Mouse (Mus musculus) adrenal gland, postnatal 25 days (tissue): ENCODE data around the gene Pafah1b1. TPM values are rescaled to one million over a fixed set of nuclear protein-coding genes. Genes with fewer than 3 reads are reported as not detected.

Experiments
- DNase-seq: peaks from one replicate; pipeline ENCODE4 v3.0.0; 2021; ENCODE audit warnings: mixed read lengths
- total RNA-seq: library from RNA; stranded (reverse); gene quantifications from 2 replicates; pipeline ENCODE4 v1.2.3, GENCODE M21; 2021

Gene Pafah1b1
- total RNA-seq, 1 experiment from 2014 or later = 192 TPM

DNA sequence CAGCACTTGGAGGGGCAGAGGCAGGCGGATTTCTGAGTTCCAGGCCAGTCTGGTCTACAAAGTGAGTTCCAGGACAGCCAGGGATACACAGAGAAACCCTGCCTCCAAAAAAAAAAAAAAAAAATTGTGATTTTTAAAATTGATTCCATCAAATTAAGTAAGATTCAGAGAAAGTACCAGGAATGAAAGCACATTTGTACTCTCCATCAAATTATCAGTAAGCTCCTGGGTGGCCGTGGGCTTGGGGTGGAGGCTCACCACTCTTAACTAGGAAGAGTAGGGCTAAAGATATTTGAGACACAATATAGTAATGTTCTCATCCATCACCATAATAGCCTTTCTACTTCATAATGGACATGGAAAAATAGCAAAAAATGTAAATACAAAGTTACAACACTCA lies 3.3 kb downstream of the Pafah1b1 start:
- DNase-seq = no peak

DNA sequence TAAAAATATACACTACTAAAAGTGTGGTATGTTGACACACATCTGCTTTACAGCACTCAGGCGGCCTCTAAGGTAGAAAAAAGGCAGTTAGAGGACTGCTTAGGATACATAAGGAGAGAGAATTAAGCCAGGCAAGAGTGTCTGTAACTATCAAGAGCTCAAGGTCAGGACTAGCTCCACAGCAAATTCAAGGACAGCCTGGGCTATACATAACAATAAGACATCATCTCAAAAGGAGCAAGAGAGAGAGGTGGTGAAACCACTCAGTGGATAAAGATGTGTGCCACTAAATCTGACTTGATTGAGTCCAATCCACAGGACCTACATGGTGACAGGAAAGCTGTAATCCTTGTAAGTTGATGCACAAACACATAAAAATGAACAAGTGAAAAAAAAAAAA lies 3.8 kb downstream of the Pafah1b1 start:
- DNase-seq = no peak

DNA sequence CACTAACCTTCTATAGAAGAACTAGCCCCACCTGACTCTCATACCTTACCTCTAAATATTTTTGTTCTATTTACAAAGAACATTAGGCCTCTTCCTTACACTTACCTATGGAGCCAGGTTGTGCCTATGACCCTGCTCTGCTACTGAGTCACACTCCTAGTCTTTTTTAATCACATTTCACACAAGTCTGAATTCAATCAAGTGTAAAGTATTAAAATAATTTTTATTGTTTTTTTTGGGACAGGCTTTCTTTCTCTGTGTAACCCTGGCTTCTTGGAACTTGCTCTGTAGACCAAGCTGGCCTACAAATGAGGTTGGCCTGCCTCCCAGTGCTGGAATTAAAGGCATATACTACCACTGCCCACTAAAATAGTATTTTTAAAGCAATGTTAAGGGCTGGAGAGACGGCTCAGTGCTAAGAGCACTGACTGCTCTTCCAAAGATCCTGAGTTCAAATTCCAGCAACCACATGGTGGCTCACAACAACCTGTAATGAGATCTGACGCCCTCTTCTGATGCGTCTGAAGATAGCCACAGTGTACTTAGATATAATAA lies 8.4 kb downstream of the Pafah1b1 start:
- DNase-seq = peak; percentile 16

DNA sequence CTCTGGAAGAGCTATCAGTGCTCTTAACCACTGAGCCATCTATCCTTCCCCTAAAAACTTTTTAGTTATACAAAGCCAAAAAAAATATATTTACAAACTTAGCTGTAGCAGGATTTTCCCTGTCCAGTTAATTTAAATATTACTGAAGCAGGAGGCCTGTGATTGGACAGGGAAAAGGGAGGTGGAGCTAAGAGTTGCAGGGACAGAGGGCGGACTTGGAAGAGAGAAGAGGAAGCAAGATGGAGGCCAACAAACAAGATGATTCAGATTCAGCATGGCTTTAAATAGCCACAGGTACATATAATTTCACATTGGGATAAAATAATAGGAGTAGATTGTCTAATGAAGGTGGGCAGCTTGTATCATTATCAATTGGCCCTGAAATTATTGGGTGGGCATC lies 13.8 kb downstream of the Pafah1b1 start:
- DNase-seq = no peak

DNA sequence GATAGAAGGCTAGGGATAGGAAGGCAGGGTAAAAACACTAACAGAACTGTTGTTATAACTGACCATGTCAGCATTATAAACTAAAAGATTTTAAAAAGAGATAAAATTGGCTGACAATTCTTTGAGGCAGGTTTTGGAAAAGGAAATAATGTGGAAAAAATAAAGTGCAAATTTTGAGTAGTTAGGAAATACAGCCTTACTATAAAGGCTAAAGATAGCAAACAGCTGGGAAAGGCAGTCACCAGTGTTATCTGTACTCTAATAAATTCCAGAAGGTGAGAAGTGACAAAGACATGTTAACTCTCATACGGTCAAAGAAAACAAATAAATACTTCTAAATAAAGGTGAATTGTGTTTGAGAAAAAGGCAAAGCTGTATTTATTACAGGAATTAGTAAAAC lies 15.7 kb downstream of the Pafah1b1 start:
- no peak for DNase-seq

DNA sequence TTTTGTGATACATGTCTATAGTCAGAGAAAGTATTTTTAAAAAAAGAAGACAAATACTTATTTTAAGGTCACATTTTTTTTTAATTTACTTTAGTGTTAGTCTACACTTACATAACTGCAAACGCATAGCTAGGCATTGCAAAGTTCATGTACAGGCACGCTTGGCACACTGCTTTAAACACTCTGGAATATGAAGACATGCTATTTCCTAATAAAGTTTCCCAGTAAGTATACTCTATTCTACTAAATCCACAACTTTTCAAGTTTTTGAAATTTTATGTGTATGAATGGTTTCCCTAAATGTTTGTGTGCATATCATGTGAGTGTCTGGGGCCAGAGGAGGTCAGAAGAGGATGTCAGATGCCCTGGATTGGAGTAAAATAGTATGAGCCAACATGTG lies 20.4 kb downstream of the Pafah1b1 start:
- no peak for DNase-seq

DNA sequence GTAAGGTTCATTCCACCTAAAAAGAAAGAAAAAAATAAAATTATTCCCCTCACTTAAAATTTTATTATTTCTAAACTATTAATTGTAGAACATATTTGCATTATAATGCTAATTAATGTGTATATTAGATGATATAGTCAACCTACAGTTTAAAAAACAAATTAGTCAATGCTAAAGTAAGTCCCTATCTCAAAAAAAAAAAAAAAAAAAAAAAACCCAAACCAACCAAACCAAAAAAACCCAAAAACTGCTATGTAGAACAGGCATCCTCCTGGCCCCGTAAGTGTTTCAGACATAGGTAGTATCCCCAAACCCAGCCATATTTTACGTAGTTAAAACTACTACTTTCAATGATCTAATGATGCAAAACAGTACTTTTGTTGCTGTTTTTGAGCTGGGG lies 25.0 kb downstream of the Pafah1b1 start:
- DNase-seq = no peak

DNA sequence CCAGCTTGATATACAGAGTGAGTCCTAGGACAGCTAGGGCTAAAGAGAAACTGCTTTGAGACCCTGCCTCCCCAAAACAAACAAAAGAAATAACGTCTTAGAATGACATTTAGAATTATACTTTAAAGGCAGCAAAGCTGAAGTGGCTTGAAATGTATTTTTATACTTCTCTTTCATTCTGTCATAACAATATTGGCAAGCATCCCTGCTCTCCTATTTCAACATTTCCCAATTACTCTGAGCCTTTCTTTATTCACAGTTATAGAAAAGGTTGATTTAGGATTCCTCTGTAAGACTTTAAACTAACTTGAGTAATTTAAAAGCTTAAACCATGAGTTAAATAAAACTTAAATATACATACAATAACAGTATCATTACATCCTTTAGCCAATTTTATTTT lies 32.3 kb downstream of the Pafah1b1 start:
- no peak for DNase-seq

DNA sequence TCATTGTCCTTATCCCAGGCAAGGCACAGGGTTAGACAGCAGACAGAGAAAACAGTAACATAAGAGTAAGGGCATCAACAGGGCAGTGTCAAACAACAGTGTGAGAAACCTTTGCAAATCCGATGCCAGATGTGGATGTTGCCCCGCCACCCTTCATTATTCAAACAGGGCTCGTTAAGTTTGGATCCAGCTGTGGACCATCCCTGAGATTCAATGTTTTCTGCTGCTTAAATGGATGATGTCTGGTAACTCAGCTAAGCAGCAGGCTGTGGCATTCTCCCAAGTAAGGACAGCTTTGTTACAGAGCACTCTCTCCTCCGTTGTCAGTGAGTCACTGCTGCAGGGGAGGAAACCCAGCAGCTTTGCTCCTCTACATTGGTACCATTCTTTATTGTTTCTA lies 49.3 kb downstream of the Pafah1b1 start:
- DNase-seq = no peak

DNA sequence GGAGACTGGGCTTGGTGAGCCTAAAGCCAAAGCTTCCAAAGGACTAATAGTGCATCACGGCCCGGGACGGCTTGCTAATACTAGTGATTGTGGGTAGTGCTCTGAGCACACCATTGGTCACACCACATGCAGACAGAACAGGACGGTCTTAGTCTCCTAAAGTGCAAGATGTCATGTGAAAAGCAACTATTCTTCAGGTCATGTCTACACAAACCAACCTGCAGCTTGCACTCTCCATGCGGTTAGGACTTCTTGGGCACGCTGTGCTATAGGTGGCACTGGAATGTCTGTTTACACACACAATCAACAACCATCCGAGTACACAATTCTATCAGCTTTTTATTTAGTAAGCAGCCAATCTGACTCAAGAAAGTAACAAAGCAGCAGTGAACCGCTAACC lies 49.8 kb downstream of the Pafah1b1 start:
- no peak for DNase-seq

DNA sequence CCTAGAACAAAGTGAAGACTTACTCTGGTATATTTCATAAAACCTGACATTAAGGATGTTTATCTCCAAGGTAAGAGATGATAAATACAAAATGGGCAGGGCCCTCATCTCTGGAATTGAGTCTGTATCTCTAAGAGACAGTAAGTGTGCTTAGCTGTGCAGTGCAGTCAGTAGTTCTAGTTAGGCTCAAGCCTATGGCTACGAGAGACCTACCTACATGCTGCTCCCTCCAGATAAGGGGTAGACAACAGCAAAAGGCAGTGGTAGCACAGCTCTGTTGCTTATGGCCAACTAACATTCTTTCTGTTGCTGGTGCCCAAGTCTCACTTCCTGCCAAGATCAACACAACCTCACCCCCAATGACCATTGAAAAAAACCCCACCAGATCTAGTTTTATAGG lies 50.9 kb downstream of the Pafah1b1 start:
- no peak for DNase-seq

DNA sequence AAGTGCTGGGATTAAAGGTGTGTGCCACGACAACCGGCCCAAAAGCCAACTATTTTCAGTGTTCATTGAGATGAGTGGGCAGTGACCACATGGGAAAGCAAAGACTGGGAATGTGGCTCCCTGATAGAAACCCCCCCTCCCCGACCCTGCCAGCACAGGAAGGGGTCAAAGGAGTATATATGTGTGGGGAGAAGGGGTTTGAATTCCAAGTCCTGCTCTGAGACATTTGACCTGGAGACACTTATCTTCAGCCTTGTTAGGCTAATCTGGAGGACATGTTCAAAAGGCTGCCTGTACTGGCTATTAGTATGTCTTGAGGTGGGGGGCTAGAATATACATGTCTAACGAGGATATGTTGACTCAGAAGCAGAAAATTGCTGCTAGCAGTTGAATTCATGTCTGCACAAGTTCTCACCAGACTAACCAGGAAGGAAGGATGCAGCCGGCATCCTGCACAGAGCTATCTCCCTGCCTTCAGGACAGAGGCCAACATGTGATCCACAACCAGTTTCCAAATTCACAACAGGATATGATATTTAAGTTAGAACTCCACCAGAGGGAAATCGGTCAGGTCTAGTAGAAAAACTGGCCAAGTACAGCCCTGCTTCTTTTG lies 51.5 kb downstream of the Pafah1b1 start:
- DNase-seq = no peak

DNA sequence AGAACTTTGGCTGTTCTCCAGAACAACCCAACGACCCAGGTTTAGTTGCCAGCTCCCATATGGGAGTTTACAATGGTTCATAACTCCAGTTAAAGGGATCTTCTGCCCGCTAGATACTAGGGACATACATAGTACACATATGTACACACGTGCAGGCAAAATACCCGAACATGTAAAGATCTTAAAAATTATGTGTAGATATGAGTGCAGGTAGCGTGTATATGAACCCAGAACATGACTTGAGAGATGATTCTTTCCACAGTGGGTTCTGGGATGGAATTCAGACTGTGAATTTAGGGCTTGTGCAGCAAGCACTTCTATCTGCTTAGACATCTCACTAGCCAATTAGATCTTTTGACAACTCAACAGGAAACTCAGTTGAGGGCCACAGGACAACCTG lies 52.6 kb downstream of the Pafah1b1 start:
- DNase-seq = no peak

DNA sequence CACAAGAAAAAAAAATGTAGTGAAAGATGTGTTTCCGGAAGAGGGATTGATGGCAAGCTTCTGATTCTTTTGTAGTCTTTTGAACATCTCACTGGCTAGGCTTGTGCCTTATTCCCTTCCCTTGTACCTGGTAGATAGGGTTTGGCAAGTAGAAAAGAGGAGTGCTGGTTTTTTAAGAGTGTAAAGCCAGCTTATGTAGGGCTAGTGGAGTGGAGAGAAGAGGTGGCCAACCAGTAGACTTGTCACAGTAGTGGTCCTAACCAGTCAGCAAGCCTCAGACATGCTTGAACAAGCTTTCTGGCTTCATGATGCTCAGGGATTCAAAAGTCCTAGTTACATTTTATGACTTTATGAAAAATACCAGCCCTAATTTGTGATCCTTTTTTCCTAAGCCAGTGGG lies 53.5 kb downstream of the Pafah1b1 start:
- no peak for DNase-seq

DNA sequence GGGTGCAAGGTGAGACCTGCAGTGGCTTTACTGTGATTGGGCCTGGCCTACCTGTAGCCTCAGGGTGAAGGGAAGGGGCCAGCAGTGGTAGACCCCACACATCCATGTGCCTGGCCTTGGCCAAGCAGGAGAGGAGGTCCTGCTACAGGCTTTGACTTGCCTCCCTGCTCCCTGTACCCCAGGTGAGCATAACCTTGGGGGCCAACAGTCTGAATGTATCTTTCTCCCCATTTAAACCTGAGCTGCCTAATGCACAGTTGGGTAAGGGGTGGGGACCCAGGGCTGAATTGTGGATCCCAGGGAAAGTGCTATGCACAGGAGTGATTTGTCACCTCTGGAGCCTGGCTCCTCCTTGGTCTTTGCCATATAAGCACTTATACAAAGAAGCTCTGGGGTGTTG lies 54.3 kb downstream of the Pafah1b1 start:
- no peak for DNase-seq

DNA sequence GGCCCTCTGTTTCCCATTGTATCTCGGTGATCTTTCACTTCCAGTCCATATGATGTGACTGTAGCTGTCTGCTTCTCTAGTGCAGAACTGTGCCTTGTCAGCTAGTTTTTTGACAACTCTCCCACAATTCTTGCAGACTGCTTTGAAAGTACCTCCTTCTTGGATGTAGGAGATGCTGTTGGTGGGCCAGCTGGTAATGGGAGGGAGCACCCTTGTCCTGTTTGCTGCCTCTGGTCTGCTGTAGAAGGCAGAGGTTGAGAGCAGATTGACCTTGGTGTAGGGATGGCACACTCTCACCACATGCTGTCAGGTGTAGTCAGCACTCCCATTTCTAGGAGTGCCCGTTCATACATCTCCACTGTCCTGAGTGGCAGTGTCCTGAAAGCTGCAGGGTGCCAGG lies 55.5 kb downstream of the Pafah1b1 start:
- no peak for DNase-seq

DNA sequence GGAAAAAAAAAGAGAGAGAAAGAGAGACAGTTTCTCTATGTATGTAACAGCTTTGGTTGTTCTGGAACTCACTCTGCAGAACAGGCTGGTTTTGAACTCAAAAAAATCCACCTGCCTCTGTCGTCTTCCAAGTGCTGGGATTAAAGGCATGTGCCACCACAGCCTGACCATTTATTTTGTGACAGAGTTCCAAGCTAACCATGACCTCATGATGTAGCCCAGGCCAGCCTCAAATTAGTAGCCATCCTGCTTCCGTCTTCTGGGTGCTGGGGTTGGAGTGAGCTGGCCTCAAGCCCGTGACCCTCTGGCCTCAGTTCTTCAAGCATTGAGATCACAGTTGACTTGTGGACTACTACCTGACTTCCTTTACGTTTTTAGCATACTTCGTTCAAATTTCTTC lies 56.0 kb downstream of the Pafah1b1 start:
- DNase-seq = no peak

DNA sequence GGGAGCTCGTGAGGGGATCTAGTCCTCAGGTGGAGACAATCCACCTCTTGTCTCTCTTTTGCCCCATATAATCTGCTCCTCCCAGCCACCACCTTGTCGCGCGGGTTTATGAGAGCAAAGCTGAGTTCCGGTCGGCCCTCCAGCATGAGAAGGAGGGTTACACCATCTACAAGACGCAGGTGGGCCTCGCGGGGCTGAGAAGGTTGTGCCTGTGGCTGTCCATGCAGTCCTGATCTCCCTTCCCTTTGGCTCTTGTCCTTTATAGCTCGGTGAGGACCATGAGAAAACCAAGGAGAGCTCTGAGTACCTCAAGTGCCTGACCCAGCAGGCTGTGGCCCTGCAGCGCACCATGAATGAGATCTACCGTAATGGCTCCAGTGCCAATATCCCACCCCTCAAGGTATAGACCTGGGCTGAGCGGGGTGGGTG lies 56.9 kb downstream of the Pafah1b1 start:
- no peak for DNase-seq

DNA sequence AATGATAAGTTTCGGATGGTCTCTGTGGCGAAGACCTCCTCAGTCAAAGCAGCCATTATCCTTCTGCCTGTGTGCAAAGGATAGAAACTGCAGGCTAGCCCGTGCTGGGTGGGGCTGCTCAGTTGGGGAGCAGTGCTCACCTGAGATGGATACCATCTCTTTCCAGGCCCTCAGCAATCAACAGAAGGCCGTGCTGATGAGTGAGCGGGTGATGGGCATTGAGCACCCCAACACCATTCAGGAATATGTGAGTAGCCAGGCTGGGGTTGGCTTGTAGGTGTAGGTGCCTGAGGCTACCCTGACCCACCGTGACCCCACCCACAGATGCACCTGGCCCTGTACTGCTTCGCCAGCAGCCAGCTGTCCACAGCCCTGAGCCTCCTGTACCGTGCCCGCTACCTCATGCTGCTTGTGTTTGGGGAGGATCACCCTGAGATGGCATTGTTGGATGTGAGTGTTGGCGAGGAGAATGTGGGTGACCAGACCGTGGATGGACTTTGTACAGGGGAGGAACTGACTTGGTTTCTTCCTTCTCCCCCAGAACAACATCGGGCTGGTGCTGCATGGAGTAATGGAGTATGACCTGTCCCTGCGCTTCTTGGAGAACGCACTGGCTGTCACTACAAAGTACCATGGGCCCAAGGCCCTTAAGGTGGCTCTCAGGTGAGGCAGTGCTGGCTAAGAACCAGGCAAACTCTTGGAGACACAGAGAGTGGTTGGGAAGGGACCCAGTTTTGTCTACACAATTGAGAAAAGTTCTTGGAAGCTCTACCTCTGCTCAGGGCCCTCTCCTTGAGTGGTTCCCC lies 57.5 kb downstream of the Pafah1b1 start:
- DNase-seq = no peak

DNA sequence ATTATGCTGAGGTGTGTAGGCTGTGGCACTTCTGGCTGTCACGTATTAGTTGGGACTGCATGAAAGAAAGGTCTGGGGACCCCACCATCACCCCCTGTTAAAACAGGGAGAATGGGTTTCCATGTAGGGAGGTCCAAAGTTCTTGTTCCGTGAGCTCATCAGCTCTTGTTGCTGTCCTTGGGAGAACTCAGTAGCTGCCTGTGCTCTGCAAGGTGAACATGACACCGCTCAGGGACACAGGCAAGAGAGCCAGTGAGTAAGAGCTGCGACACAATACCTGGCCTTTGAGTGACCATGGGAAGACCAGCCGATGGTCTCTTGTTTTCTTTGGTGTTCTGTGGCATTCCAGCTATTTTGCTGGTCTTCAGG lies 58.2 kb downstream of the Pafah1b1 start:
- DNase-seq = no peak

DNA sequence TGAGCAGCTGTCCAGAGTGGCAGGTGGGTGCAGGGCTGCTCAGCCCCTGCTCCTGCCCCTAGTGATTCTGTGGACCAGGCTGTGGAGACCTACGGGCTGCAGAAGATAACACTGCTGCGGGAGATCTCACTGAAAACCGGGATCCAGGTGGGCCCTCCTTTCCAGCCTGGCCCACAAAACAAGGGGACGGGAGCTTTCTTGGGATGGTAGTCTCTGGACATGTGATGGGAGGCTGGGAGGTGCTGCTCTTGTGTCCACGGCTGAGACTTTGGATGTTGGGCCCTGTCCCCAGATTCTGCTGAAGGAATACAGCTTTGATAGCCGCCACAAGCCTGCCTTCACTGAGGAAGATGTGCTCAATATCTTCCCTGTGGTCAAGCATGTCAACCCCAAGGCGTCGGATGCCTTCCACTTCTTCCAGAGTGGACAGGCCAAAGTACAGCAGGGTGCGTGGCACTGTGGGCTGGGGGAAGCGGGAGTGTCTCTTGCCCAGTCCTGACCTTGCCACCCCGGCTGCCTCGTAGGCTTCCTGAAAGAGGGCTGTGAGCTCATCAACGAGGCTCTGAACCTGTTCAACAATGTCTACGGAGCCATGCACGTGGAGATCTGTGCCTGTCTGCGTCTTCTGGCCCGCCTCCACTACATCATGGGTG lies 58.7 kb downstream of the Pafah1b1 start:
- no peak for DNase-seq

DNA sequence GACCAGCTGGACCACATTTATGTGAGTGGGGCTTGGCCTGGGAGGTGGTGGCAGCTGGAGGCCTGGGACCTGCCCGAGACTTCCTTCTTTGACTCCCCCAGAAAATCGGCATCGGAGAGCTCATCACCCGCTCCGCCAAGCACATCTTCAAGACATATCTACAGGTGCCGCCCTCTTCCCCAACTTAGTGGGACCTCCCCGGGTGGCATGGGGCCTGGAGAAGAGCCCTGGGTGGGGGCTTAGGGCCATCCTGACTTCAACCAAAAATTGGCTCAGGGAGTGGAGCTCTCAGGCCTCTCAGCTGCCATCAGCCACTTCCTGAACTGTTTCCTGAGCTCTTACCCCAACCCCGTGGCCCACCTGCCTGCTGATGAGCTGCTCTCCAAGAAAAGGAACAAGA lies 59.6 kb downstream of the Pafah1b1 start:
- no peak for DNase-seq

DNA sequence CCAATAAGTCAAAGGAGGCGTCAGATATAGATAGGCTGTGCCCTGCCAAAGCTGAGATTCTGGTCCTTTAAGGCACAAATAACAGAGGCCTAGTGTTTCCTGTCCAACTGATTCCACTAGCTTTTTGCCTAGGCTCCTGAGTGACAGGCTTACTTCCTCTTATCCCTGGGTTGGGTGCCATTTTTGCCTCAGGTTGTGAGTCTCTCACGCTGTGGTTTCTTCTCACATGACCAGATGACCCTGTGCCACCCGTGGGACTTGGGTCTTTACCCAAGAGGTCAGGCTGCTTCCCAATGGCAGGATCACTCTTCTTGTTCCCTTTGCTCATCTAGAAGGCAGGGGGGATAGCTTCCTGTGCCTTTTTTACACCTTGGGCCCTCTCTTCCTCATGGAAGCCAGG lies 60.2 kb downstream of the Pafah1b1 start:
- DNase-seq = no peak

DNA sequence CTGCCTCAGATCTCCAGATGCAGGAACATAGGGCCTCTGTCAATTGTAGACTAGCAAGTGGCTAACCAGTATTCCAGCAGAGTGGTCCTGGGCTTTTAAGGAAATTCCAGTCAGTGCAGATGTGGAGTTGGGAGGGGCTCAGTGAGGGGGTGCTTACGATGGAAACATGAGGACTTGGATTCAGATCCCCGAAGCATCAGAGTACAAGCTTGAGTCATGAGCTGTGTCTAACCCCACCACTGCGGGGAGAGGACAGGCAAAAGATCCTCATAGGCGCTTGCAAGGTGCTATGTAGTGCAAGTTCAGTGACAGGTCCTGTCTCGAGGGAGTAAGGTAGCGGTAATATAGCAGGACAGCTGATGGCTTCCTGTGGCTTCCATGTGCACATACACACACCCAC lies 62.2 kb downstream of the Pafah1b1 start:
- DNase-seq = no peak
